Mouse (Mus musculus): ENCODE results near the gene Nrxn3. TPM values are rescaled to one million over a fixed set of nuclear protein-coding genes. Genes with fewer than 3 reads are reported as not detected.
A peak's percentile ranks its signal among the peaks of the same experiment; 100 is the strongest.

The Nrxn3 gene
- polyA plus RNA-seq, 1 experiment from 2014 or later, result 88.1 TPM

- H3K4me3 ChIP-seq (replicated peaks), result no peak overlapping the region
- H3K4me2 ChIP-seq (replicated peaks), result no peak overlapping the region
- H3K36me3 ChIP-seq, result no peaks in the 10 kb centered on the region
- no peak overlapping the region for H3K27ac ChIP-seq
- no peak for ATAC-seq
- H3K9me3 ChIP-seq, result no peaks in the 10 kb centered on the region
- H3K9ac ChIP-seq (replicated peaks), result no peak overlapping the region
- H3K27me3 ChIP-seq, result no peaks in the 10 kb centered on the region
- WGBS, result 37% methylated on average over 5 of the region's 5 CpGs
- peaks cover 4% of the 10 kb centered on the region; the same call in 1 of the 2 replicates for H3K4me1 ChIP-seq (replicated peaks)
These were observed 1339.5 kb downstream of the Nrxn3 start for GRCm38 (mm10) chr12:90062219-90062618.

GRCm38 (mm10) chr12:90063443-90063842 lies 1340.8 kb downstream of the Nrxn3 start:
- H3K4me3 ChIP-seq (replicated peaks), result no peak overlapping the region
- H3K27ac ChIP-seq, result no peak overlapping the region
- H3K4me2 ChIP-seq (replicated peaks), result no peak overlapping the region
- no peaks in the 10 kb centered on the region for H3K9me3 ChIP-seq
- ATAC-seq, result no peak
- no peaks in the 10 kb centered on the region for H3K36me3 ChIP-seq
- peaks cover 4% of the 10 kb centered on the region; the same call in 1 of the 2 replicates for H3K4me1 ChIP-seq (replicated peaks)
- 78% methylated on average over 2 of the region's 2 CpGs for WGBS
- no peaks in the 10 kb centered on the region for H3K27me3 ChIP-seq
- no peak overlapping the region for H3K9ac ChIP-seq (replicated peaks)

GRCm38 (mm10) chr12:90085862-90086261 lies 1363.2 kb downstream of the Nrxn3 start:
- ATAC-seq, result no peak
- Histone ChIP-seq H3K4me1 (replicated peaks) (no peaks in the 10 kb centered on the region), H3K9ac (replicated peaks) (no peak overlapping the region)

DNA sequence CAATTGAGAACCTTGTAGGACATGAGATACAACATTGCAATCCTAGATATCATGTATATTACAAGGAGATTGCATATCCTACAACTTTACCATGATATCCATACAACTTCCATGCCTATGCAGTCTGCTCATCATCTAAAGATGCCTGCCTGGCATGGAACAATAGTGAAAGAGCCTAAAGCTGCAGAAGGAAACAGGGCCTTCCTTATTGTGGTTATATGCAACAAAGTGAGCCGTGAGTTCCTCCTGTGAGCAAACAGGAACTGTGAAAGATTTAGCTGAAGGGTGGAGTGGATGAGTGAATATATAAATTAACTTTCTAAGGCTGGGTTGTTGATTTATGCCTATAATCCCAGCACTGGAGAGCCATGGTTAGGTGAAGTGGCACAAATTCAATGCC lies 1373.1 kb downstream of the Nrxn3 start:
- Histone ChIP-seq H3K4me1 (replicated peaks) (no peaks in the 10 kb centered on the region), H3K9me3 (no peaks in the 10 kb centered on the region), H3K4me3 (replicated peaks) (no peak overlapping the region), H3K27ac (no peak overlapping the region), H3K9ac (replicated peaks) (no peak overlapping the region), H3K36me3 (no peaks in the 10 kb centered on the region), H3K4me2 (replicated peaks) (no peak overlapping the region), H3K27me3 (no peaks in the 10 kb centered on the region)
- WGBS, result 59% methylated on average over 1 of the region's 1 CpGs
- ATAC-seq, result no peak

More at GRCm38 (mm10) chr12:90085862-90086261, 1363.2 kb downstream of the Nrxn3 start:
- Histone ChIP-seq H3K4me2 (replicated peaks) (no peak overlapping the region), H3K27ac (no peak overlapping the region), H3K27me3 (no peaks in the 10 kb centered on the region), H3K4me3 (replicated peaks) (no peak overlapping the region), H3K9me3 (no peaks in the 10 kb centered on the region), H3K36me3 (no peaks in the 10 kb centered on the region)

- Histone ChIP-seq H3K4me3 (replicated peaks) (no peak overlapping the region), H3K27me3 (no peaks in the 10 kb centered on the region), H3K4me1 (replicated peaks) (no peaks in the 10 kb centered on the region), H3K9ac (replicated peaks) (no peak overlapping the region), H3K4me2 (replicated peaks) (no peak overlapping the region), H3K9me3 (no peaks in the 10 kb centered on the region), H3K36me3 (no peaks in the 10 kb centered on the region), H3K27ac (0 out of 2 replicates have a peak overlapping the region, but pooled peaks have one; percentile 35)
- peak; percentile 80; the same call in 1 of the 2 replicates for ATAC-seq
These were observed 1390.7 kb downstream of the Nrxn3 start for GRCm38 (mm10) chr12:90113351-90113791.

DNA sequence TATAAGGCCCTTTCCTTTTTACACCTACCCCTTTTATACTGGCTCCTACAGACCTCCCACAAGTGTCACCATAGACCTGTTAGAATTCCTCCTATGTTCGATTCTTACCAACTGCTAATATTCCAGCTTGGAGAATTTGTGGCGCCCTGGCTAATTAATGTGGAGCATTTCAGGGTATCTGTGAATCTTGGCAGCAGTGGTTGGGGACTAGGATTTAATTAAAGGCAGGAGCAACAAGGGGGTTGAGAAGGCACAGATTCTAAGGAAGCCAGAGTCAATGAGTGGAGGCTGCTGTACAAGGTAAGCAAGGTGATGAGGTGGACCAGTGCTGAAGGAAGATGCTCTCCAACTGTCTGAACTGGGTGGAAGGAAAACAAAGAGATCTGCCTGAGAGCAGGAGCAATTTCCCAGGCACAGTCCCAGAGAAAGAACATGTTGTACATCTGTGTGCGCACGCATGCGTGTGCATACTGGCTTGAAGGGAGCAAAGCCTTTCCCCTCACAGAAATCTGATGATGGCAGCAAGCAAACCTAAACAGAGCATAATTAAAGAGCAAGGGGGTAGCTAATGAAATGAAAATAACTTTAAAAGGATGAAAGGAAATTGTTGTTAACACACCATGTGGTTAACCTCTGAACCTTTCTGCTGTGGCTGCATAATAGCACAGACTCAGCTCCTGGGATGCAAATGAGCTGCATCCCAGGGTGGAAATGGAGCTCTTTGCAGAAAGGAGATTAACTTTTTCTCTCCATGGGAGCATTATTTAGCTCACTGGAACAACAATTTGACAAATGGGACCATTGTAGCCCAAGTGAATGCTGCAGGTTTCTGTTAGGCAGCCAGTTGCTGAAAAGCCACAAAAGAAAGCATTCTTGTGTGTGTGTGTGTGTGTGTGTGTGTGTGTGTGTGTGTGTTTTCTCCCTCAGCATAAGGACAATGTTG lies 1409.5 kb downstream of the Nrxn3 start:
- WGBS, result 13% methylated on average over 5 of the region's 5 CpGs
- no peaks in the 10 kb centered on the region for H3K36me3 ChIP-seq
- H3K4me2 ChIP-seq (replicated peaks), result no peak overlapping the region
- no peaks in the 10 kb centered on the region for H3K9me3 ChIP-seq
- H3K4me3 ChIP-seq (replicated peaks), result no peak overlapping the region
- H3K9ac ChIP-seq (replicated peaks), result no peak overlapping the region
- peaks cover 13% of the 10 kb centered on the region for H3K4me1 ChIP-seq (replicated peaks)
- peaks cover 16% of the 10 kb centered on the region for H3K27me3 ChIP-seq
- ATAC-seq, result peak; percentile 96
- H3K27ac ChIP-seq, result peak overlapping the region; percentile 71

DNA sequence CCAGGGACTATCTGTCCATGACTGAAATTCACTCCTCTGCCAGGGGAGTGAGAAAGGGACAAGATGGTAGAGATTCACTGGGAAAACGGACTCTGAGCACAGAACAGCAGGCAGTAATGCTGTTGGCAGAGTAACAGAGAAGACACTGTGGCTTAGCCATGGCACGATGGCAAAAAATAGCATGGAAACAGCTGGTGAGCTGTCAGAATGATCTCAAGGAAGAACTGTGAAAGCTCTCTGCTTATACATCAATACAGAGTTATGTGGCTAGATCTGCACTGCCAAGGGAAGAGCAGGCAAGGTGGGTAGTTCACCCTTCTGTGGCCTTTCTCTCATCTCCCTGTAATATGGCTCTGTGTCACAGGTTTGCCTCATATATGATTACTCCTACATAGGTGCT lies 1419.3 kb downstream of the Nrxn3 start:
- ATAC-seq, result no peak
- Histone ChIP-seq H3K36me3 (no peaks in the 10 kb centered on the region), H3K4me3 (replicated peaks) (no peak overlapping the region), H3K27me3 (no peaks in the 10 kb centered on the region), H3K9me3 (no peaks in the 10 kb centered on the region), H3K4me1 (replicated peaks) (no peaks in the 10 kb centered on the region), H3K27ac (peak overlapping the region; percentile 36), H3K9ac (replicated peaks) (no peak overlapping the region), H3K4me2 (replicated peaks) (no peak overlapping the region)
- WGBS, result 74% methylated on average over 2 of the region's 2 CpGs

DNA sequence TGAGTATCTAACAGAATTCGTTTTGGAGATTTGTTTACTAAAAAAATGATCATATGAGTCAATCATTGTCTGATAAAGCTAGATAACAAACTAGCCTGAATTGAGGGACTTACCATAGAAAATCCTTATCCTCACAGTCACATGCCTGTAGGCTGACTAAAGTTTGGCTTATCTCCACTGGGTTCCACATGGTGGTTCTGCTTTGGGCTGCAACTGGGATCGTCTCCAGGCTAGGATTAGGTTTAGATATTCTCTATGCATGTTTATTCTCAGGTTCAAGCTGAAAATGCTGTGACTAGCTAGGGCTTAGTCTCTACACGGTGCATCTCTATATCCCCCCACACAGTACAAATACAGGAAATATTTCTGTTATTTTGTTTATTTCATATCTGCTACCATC lies 1421.6 kb downstream of the Nrxn3 start:
- no peak overlapping the region for H3K9ac ChIP-seq (replicated peaks)
- no peak overlapping the region for H3K4me3 ChIP-seq (replicated peaks)
- H3K9me3 ChIP-seq, result no peaks in the 10 kb centered on the region
- H3K36me3 ChIP-seq, result no peaks in the 10 kb centered on the region
- ATAC-seq, result no peak
- no peak overlapping the region for H3K4me2 ChIP-seq (replicated peaks)
- no peak overlapping the region for H3K27ac ChIP-seq
- H3K4me1 ChIP-seq (replicated peaks), result no peaks in the 10 kb centered on the region
- 77% methylated on average over 3 of the region's 3 CpGs for WGBS
- H3K27me3 ChIP-seq, result no peaks in the 10 kb centered on the region

DNA sequence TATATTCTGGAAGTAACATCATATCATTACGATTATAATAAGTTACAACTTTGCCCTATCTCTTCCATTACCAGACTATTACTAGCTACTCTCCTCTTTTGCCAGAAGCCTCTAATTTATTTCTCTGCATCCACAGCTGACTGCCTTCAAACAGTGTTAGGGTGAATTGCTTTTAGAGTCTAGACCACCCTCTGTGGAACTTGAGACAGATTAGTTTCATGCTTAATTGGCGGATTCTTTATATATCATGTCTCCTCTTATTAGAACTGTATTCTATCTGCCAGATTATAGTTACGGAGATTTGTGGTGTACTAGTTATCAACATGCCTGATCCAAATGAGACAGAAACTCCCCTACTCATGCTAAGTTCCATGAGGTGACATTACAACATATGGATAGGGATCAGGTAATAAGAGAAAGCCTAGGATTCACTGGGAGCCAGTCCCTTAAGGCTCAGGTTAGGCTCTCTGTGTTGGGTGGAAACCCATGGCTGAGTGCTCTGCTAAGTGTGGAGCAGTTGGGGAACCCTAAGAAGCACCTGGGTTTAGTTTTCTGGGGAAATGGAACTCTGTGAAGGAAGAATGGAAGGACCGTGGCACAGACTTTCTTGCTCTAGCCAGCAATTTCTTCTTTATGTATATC lies 1435.6 kb downstream of the Nrxn3 start:
- Histone ChIP-seq H3K4me2 (replicated peaks) (no peak overlapping the region), H3K36me3 (no peaks in the 10 kb centered on the region), H3K9me3 (no peaks in the 10 kb centered on the region), H3K27me3 (no peaks in the 10 kb centered on the region), H3K4me3 (replicated peaks) (no peak overlapping the region), H3K4me1 (replicated peaks) (no peaks in the 10 kb centered on the region), H3K9ac (replicated peaks) (no peak overlapping the region), H3K27ac (no peak overlapping the region)
- whole genome bisulfite sequencing, result 92% methylated on average over 4 of the region's 4 CpGs
- ATAC-seq, result no peak

GRCm38 (mm10) chr12:90159911-90160310 lies 1437.2 kb downstream of the Nrxn3 start:
- 98% methylated on average over 3 of the region's 3 CpGs for WGBS

GRCm38 (mm10) chr12:90166118-90166517 lies 1443.4 kb downstream of the Nrxn3 start:
- Histone ChIP-seq H3K4me1 (replicated peaks) (no peaks in the 10 kb centered on the region), H3K9me3 (no peaks in the 10 kb centered on the region), H3K9ac (replicated peaks) (no peak overlapping the region), H3K4me3 (replicated peaks) (no peak overlapping the region), H3K27ac (no peak overlapping the region), H3K36me3 (no peaks in the 10 kb centered on the region), H3K4me2 (replicated peaks) (no peak overlapping the region), H3K27me3 (no peaks in the 10 kb centered on the region)
- ATAC-seq, result no peak
- WGBS, result 94% methylated on average over 2 of the region's 2 CpGs

More at GRCm38 (mm10) chr12:90159911-90160310, 1437.2 kb downstream of the Nrxn3 start:
- H3K4me2 ChIP-seq (replicated peaks), result no peak overlapping the region
- no peaks in the 10 kb centered on the region for H3K9me3 ChIP-seq
- no peaks in the 10 kb centered on the region for H3K4me1 ChIP-seq (replicated peaks)
- no peaks in the 10 kb centered on the region for H3K27me3 ChIP-seq
- H3K9ac ChIP-seq (replicated peaks), result no peak overlapping the region
- H3K4me3 ChIP-seq (replicated peaks), result no peak overlapping the region
- ATAC-seq, result no peak
- H3K27ac ChIP-seq, result no peak overlapping the region
- no peaks in the 10 kb centered on the region for H3K36me3 ChIP-seq

DNA sequence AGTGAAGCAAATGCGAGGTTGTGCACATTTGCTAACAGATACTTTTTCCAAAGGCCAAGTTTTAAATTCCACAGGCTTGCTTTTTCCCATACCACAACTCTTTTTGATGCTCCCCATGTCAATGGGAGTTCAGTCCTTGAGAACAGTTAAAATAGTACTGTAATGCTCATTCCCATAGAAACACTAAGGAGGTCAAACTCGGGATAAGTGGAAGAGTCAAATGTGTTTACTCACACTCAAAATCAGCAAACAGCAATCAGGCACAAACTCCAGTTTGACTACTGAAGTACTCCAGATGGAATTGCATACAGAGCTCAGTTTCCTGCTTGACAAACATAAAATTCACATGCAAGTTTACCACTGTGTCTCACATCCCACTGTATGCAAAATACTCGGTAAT lies 1458.9 kb downstream of the Nrxn3 start:
- Histone ChIP-seq H3K9ac (replicated peaks) (no peak overlapping the region), H3K9me3 (no peaks in the 10 kb centered on the region), H3K27me3 (no peaks in the 10 kb centered on the region), H3K36me3 (no peaks in the 10 kb centered on the region), H3K4me1 (replicated peaks) (no peaks in the 10 kb centered on the region), H3K4me2 (replicated peaks) (no peak overlapping the region), H3K4me3 (replicated peaks) (no peak overlapping the region), H3K27ac (no peak overlapping the region)
- WGBS, result 81% methylated on average over 3 of the region's 3 CpGs
- ATAC-seq, result no peak
